Mouse (Mus musculus) G1E (cell line): ENCODE results near the gene Ufc1.

Experiments
- CTCF ChIP-seq: IDR thresholded peaks from 2 replicates; pipeline ENCODE4 v1.5.1; 2012; ENCODE audit warnings: low read depth, low read length, inconsistent platforms, mixed read lengths
- TAL1 ChIP-seq: conservative IDR thresholded peaks from 2 replicates; pipeline ENCODE4 v1.6.1; 2012; ENCODE audit warnings: low read depth, low read length, inconsistent platforms, mixed read lengths

- TF ChIP-seq CTCF (no peak), TAL1 (no peak)
Measured at GRCm38 (mm10) chr1:171251594-171252324, 43.1 kb downstream of the Ufc1 start.
